Mouse (Mus musculus): ENCODE measurements around the gene Prss38. TPM values are rescaled to one million over a fixed set of nuclear protein-coding genes. Genes with fewer than 3 reads are reported as not detected.

Gene Prss38
- total RNA-seq (2021), result not detected
- long read RNA-seq, experiment 1, result 0 reads
- long read RNA-seq, experiment 2, result 0 reads

DNA sequence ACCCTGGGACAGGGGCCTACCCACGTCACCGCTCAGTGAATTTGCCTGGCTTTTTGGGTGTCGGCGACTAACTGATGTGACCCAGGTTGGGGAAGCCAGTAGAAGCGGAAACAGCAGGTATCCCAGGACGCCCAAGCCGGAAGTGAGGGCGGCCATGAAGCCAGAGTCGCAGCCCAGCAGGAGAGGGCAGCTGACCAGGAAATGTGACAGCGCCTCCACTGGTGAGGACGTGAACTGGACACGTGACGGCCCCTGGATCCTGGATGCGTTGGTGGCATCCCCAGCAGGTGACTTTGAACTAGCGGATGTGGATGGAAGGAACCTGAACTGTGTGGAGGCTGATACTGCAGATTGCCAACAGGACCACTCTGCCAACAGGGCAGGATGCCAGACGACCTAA, at the start of gene Prss38:
Gene Prss38, minus strand, starts transcription at position 183 of the 400 bp plus-strand sequence.
- DNase-seq (ENCODE audit: low spot score in 2 of 2), result no peak

- no peak for DNase-seq (ENCODE audit: low spot score in 2 of 2)
Measured at GRCm38 (mm10) chr11:59423010-59423588, 47.6 kb upstream of the Prss38 start.

GRCm38 (mm10) chr11:59421967-59422366, 46.5 kb upstream of the Prss38 start:
- no peak for DNase-seq (ENCODE audit: low spot score in 2 of 2)

DNA sequence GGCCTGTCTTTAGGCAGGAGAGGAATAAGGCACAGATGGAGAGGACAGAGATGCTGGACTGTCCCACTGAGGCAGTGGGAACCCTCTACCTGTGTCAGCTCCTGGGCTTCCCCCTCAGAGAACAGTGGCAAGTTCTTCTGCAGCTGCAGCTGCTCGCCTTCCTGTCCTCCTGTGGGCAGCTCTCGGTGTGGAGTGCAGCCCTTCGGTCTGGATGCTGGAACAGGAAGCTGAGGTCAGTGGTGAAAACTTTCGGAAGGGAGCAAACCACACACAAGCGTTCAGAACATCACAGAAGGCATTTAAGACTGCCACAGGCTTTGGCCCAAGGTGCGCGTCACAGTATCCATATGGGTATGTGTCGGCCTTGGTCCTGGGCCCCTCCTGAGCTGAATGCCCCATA, 46.0 kb upstream of the Prss38 start:
- no peak for DNase-seq (ENCODE audit: low spot score in 2 of 2)

- no peak for DNase-seq (ENCODE audit: low spot score in 2 of 2)
Measured at GRCm38 (mm10) chr11:59418708-59419107, 43.3 kb upstream of the Prss38 start.

DNA sequence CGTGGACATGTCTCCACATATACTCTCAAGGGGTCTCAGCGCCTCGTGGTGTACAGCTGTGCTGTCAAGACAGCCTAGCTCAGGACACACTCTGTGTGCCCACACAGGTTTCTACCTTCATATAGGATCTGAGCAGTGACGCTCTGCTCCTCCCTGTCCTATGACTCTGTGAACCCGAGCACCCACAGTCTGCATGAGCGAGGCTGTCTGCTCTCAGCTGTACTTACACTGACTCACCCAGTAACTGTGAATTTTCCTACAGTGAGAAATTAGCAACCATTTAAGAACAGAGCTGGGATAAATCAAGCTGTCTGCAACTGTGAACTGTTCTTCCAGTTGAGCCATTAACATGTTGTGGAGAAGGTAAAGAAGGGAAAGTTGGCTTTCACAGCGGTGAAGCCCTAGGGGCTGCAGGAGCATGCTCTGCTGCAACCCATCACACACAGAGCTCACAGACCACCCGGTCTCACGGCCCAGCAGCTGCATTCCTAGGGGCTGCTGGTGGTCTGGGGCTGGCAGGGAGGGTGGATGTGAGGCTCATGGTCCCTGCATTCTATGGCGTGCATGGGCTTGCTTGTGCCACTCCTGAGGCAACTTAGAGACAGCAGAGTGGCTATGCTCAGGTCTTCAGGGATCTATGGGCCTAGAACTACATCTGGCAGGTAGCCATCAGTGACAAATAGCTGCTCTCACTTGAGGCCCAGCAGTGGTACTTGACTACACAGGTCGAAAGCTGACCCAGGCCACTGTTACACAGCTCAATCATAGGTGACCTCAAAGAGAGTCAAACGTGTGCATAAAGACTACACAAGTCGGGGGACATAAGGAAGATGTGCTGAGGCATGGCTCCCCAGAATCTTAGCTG, 37.8 kb upstream of the Prss38 start:
- DNase-seq (ENCODE audit: low spot score in 2 of 2), result no peak

DNA sequence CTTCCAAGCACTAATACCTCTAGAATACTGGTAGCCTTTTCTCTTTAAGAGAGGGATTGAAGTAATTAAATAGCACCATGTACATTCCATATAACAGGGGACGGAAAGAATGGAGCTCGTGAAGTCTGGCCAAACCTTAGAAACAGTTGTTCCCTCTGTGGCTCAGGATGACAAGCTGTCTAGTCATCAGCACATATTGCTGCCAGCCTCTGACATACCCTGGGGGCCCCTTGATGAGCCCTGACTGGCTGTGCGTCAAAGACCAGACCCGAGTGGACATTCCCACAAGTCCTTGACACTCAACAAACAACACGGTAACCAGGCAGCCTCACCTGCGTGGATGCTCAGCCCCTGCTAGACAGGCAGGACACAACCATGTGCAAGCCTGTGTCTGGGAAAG, 36.6 kb upstream of the Prss38 start:
- no peak for DNase-seq (ENCODE audit: low spot score in 2 of 2)

GRCm38 (mm10) chr11:59410851-59411250, 35.4 kb upstream of the Prss38 start:
- no peak for DNase-seq (ENCODE audit: low spot score in 2 of 2)

DNA sequence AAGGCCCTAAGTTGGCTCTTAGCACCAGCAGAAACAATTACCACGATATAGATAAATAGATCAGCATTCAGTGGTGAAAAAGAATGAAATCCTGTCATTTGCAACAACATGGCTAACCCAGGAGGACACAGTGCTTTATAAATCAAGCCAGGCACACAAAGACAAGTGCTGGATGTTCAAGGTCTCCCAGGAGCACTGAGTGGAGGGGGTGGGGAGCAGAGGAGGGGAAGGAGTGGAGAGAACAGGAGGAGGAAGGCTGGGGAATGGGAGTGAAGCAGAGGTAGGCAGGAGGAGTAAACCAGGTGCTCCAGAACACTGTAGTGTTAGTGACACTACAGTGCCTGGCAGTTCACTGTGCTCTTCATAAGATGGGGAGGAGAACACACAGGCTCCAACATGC, 30.3 kb upstream of the Prss38 start:
- no peak for DNase-seq (ENCODE audit: low spot score in 2 of 2)

DNA sequence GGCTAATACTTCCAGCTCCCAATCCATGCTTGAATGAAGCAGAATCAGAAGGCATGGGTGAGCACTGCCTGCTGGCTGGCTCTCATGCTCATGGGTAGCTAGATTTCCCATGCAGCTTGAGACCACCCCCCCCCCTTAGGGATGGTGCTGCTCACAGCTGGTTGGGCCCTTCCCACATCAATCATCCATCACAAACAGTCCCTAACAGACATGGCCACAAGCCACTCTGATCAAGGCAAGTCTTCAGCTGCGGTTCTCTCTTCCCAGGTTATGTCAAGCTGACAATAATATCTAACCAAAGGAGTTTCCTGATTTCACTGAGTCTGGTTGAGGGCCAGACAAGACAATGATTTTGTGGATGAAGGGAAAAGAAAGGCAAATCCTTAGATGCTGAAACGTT, 25.4 kb upstream of the Prss38 start:
- no peak for DNase-seq (ENCODE audit: low spot score in 2 of 2)

- no peak for DNase-seq (ENCODE audit: low spot score in 2 of 2)
Measured at GRCm38 (mm10) chr11:59399830-59400229, 24.4 kb upstream of the Prss38 start.

GRCm38 (mm10) chr11:59397536-59398371, 22.3 kb upstream of the Prss38 start:
- DNase-seq (ENCODE audit: low spot score in 2 of 2), result no peak

GRCm38 (mm10) chr11:59394451-59394850, 19.0 kb upstream of the Prss38 start:
- no peak for DNase-seq (ENCODE audit: low spot score in 2 of 2)

GRCm38 (mm10) chr11:59393591-59393990, 18.1 kb upstream of the Prss38 start:
- DNase-seq (ENCODE audit: low spot score in 2 of 2), result peak; percentile 57 to 74

GRCm38 (mm10) chr11:59392300-59392699, 16.8 kb upstream of the Prss38 start:
- DNase-seq (ENCODE audit: low spot score in 2 of 2), result no peak

DNA sequence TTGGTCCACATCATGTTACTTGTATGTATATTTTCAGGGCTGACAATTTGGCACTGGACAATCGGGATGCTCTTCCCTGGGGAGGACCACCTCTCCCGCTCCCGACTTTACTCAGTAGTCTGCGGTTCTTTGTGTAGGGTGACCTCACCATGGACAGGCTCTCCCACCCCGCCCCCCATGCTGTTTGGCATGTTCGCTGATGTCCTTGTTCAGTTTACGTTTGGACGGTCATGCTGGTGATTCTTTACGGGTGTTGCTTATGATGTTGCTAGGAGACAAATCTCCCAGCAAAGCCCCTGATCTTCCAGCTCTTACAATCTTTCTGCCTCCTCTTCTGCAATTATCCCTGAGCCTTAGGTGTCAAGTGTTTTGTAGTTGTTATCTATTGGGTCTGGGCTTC, 15.0 kb upstream of the Prss38 start:
- DNase-seq (ENCODE audit: low spot score in 2 of 2), result no peak

DNA sequence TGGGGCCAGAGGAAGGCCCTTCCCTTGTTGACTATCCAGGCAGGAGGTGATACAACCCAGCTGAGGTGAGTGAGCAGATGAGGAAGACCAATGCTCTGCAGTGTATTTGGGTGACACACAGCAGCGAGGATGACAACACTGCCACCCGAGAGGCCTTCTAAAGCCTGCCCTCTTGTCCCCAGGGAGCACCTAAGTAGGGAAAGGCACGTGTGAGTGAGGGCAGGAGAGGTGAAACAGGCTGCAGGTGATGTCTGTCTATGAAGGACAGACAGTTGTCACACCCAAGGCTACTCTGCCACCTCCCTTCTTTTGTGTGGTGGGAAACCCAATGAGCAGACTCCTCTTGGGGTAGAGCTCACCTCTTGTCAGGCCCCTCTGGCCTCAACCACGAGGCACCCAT, 14.2 kb upstream of the Prss38 start:
- no peak for DNase-seq (ENCODE audit: low spot score in 2 of 2)

GRCm38 (mm10) chr11:59388806-59389205, 13.3 kb upstream of the Prss38 start:
- DNase-seq (ENCODE audit: low spot score in 2 of 2), result no peak

DNA sequence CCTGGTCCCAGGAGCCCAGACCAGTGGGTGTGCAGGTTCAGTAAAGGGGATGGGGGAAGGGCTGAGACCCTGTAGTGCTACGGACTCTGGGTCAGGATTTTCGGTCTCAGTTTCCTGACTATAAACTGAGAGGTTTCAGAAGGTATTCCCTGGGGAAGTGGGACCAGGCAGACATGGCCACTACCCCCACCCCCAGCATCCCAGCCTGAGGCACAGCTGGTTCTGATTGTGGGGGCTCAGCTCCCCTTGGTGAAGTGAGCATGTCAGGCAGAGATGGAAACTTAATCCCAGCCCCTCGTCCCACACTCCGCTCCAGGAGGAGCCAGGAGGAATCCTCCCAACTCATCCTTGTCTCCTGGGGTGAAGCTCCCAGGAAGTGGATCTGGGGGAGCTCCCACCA, 12.0 kb upstream of the Prss38 start:
- no peak for DNase-seq (ENCODE audit: low spot score in 2 of 2)

GRCm38 (mm10) chr11:59385123-59385522, 9.7 kb upstream of the Prss38 start:
- no peak for DNase-seq (ENCODE audit: low spot score in 2 of 2)

- no peak for DNase-seq (ENCODE audit: low spot score in 2 of 2)
Measured at GRCm38 (mm10) chr11:59384441-59384959, 9.0 kb upstream of the Prss38 start.

DNA sequence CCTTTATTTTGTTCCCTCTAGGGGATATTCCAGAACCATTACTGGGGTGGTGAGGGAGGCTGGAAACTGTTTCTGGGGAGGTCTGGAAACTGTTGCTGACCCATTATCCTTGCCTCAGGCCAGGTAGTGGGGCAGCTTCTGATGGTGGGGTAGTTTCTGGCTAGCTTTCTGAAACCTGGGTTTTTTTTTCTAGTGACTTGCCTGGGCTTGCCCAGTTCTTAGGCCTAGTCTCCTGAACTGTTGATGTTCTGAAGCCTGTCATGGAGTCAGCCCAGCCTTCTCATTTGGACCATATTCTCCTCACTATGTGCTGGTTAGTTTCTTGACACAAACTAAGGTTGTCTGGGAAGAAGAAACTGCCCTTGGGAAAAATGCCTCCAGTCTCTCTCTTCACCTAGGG, 4.1 kb upstream of the Prss38 start:
- no peak for DNase-seq (ENCODE audit: low spot score in 2 of 2)

All from adrenal gland, postnatal 4 days (tissue).